Mouse (Mus musculus): ENCODE measurements at regions not wholly inside any gene's neighbourhood (a gene's known extent, or its start where the extent isn't known, plus 50 kb on each side); places are given as distances from the start of the nearest gene placed in this dataset.

DNA sequence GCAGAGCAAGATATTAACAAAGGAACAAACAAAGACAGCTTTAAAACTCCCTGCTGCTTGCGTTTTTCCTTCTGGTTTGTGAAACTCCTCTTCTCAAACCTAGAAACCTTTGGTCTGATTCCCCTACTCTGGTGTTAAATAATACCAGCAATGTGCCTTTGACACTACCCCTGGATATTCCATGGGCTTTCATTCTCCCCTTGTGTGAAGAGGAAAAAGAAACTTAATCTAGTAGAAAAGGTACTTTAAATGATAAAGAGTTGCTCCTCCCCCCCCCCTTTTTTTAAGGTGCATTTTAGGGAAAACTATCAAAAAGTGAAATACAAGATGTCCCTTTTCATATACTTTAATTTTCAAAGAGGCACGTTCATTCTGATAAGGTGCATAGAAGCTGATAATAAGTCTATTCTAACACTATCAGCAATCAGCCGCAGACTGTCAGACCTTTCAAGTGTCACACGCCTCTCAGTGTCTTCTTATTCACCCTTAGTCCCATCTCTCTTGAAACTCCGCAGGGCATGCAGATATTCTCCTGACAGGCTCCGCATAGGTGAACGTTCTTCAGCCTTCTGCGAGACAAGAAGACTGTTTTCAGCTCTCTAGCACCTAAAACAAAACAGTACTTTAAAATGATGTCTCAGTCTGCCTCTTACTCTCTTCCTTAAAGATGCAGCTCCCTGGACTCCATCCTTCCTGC is 657.5 kb downstream of the Car8 start:
- peak; percentile 44; the same call in 1 of the 2 replicates for ATAC-seq (ENCODE audit: low read depth)
- Histone ChIP-seq H3K4me3 (no peak overlapping the region), H3K27me3 (no peaks in the 10 kb centered on the region), H3K4me1 (replicated peaks) (peaks cover 25% of the 10 kb centered on the region), H3K9ac (0 out of 2 replicates have a peak overlapping the region, but pooled peaks have one; percentile 32), H3K9me3 (no peaks in the 10 kb centered on the region), H3K4me2 (peak overlapping the region; percentile 30), H3K36me3 (no peaks in the 10 kb centered on the region), H3K27ac (replicated peaks) (peak overlapping the region; percentile 78)
- WGBS, result 53% methylated on average over 8 of the region's 8 CpGs

DNA sequence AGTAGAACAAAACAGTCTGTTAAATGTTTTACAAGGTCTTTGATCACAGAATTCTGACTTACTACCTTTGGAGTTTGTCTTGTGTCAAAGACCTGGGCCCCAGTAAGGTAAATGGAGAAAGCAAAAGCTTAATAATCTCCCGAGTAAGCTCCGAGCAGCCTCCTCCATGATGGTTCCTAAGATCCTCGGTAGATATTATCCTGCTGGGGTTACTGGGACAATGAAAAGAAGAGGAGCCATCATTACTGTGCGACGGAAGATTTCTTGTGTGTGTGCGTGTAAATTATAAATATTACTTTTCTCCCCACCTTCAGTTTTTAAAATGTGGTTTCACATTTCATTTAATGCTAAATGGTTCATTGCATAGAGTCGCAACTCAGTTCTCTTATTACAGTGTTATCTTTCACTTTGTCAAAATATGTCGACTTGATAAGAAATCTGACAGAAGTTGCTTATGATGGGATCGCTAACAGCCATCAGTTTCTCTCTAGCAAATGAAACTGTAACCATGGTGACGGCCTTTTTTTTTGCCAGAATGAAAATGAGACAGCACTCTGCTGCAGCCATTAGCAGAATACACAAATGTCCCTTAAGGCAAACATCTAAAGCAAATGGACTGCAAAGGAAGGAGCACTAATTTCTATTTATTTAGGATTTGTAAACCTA is 658.2 kb downstream of the Car8 start:
- ATAC-seq (ENCODE audit: low read depth), result peak; percentile 82
- Histone ChIP-seq H3K27me3 (no peaks in the 10 kb centered on the region), H3K36me3 (no peaks in the 10 kb centered on the region), H3K27ac (replicated peaks) (peak overlapping the region; percentile 78), H3K9ac (no peak overlapping the region), H3K9me3 (no peaks in the 10 kb centered on the region), H3K4me1 (replicated peaks) (peaks cover 25% of the 10 kb centered on the region), H3K4me2 (peak overlapping the region; percentile 30), H3K4me3 (no peak overlapping the region)
- WGBS, result 47% methylated on average over 10 of the region's 10 CpGs

DNA sequence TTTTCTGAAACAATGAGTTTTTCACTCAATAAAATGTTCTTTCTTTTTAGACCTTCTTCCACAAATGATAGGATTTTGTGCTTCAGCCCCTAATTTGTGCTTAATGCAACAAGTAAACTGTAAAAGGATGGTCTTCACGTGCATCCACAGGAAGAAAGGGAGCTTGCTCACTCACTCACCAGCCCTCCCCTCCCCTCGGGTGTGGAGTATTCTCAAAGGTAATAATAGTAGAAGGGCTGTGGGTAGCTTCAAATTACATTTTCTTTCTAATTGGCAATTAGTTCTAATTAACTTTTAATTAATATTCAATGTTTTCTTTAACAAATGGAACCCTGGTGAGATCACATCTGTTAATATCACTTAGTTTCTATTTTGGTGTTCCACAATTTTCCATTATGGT is 664.8 kb downstream of the Car8 start:
- Histone ChIP-seq H3K4me1 (replicated peaks) (no peaks in the 10 kb centered on the region; the same call in 1 of the 2 replicates), H3K4me2 (no peak overlapping the region), H3K27ac (replicated peaks) (no peak overlapping the region), H3K9me3 (no peaks in the 10 kb centered on the region), H3K36me3 (no peaks in the 10 kb centered on the region), H3K4me3 (no peak overlapping the region), H3K9ac (no peak overlapping the region), H3K27me3 (no peaks in the 10 kb centered on the region)
- peak; percentile 77; the same call in 1 of the 2 replicates for ATAC-seq (ENCODE audit: low read depth)
- WGBS, result 31% methylated on average over 2 of the region's 2 CpGs

GRCm38 (mm10) chr4:7567687-7568393 is 671.0 kb downstream of the Car8 start:
- Histone ChIP-seq H3K27ac (replicated peaks) (no peak overlapping the region), H3K36me3 (no peaks in the 10 kb centered on the region), H3K4me1 (replicated peaks) (peaks cover 5% of the 10 kb centered on the region; the same call in 1 of the 2 replicates), H3K27me3 (no peaks in the 10 kb centered on the region), H3K4me3 (no peak overlapping the region), H3K9ac (no peak overlapping the region), H3K9me3 (no peaks in the 10 kb centered on the region), H3K4me2 (no peak overlapping the region)
- ATAC-seq (ENCODE audit: low read depth), result peak; percentile 84
- WGBS, result 46% methylated on average over 6 of the region's 6 CpGs

GRCm38 (mm10) chr4:7559867-7560832 is 678.7 kb downstream of the Car8 start:
- ATAC-seq (ENCODE audit: low read depth), result no peak
- no peaks in the 10 kb centered on the region for H3K4me1 ChIP-seq (replicated peaks)
- H3K27ac ChIP-seq (replicated peaks), result no peak overlapping the region
- no peak overlapping the region for H3K4me3 ChIP-seq
- H3K27me3 ChIP-seq, result no peaks in the 10 kb centered on the region
- 75% methylated on average over 7 of the region's 7 CpGs for WGBS
- H3K9ac ChIP-seq, result no peak overlapping the region
- H3K9me3 ChIP-seq, result no peaks in the 10 kb centered on the region
- H3K4me2 ChIP-seq, result no peak overlapping the region
- no peaks in the 10 kb centered on the region for H3K36me3 ChIP-seq

- ATAC-seq (ENCODE audit: low read depth), result no peak
- H3K27me3 ChIP-seq, result no peaks in the 10 kb centered on the region
- H3K27ac ChIP-seq (replicated peaks), result no peak overlapping the region
- no peaks in the 10 kb centered on the region for H3K4me1 ChIP-seq (replicated peaks)
- no peaks in the 10 kb centered on the region for H3K36me3 ChIP-seq
- no peak overlapping the region for H3K4me2 ChIP-seq
- WGBS, result 86% methylated on average over 2 of the region's 2 CpGs
- H3K9me3 ChIP-seq, result no peaks in the 10 kb centered on the region
- no peak overlapping the region for H3K4me3 ChIP-seq
- no peak overlapping the region for H3K9ac ChIP-seq
Measured at GRCm38 (mm10) chr4:7558721-7559120, 680.1 kb downstream of the Car8 start.

DNA sequence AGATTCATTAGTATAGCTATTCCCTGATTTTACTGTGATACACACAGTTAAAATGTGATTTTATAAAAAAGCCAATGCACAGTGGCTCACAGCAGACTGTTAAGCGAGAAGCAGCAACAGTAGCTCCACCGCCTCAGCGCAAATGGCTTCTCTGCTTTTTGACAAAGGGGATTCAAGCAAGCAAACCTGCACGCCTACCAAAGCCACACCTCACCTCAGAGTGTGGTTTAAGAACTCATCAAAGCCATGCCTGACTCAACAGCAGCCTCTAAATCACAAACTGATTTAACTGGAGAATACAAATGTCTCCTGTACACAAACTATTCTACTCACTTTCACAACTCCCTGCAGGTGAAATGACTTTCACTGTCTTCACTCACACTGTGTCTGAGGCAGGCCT is 704.5 kb downstream of the Car8 start:
- no peak for ATAC-seq (ENCODE audit: low read depth)
- no peaks in the 10 kb centered on the region for H3K4me1 ChIP-seq (replicated peaks)
- no peaks in the 10 kb centered on the region for H3K36me3 ChIP-seq
- H3K4me3 ChIP-seq, result no peak overlapping the region
- H3K27ac ChIP-seq (replicated peaks), result no peak overlapping the region
- H3K4me2 ChIP-seq, result no peak overlapping the region
- WGBS, result 85% methylated on average over 4 of the region's 4 CpGs
- no peak overlapping the region for H3K9ac ChIP-seq
- no peaks in the 10 kb centered on the region for H3K9me3 ChIP-seq
- no peaks in the 10 kb centered on the region for H3K27me3 ChIP-seq

- ATAC-seq (ENCODE audit: low read depth), result no peak; the same call in 1 of the 2 replicates
- Histone ChIP-seq H3K4me1 (replicated peaks) (no peaks in the 10 kb centered on the region), H3K4me2 (no peak overlapping the region), H3K36me3 (no peaks in the 10 kb centered on the region), H3K9me3 (no peaks in the 10 kb centered on the region), H3K27me3 (no peaks in the 10 kb centered on the region), H3K9ac (no peak overlapping the region), H3K27ac (replicated peaks) (no peak overlapping the region), H3K4me3 (no peak overlapping the region)
- WGBS, result 66% methylated on average over 2 of the region's 2 CpGs
Measured at GRCm38 (mm10) chr4:7527718-7528117, 711.1 kb downstream of the Car8 start.

DNA sequence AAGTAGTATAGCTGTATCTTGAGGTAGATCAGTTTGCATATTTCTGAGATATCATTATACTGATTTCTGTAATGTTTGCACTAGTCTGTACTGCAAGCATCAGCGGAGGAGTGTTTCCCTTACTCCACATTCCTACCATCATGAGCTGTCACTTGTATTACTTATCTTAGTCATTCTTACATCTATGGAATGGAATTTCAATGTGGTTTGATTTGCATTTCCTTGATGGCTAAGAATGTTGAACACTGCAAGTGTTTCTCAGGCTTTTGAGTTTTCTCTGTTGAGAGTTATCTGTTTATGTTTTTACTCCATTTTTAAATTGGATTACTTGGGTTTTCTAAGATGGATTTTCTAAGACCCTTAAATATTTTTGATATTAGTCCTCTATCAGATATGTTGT is 725.8 kb downstream of the Car8 start:
- Histone ChIP-seq H3K27ac (replicated peaks) (no peak overlapping the region), H3K36me3 (no peaks in the 10 kb centered on the region), H3K9ac (no peak overlapping the region), H3K4me3 (no peak overlapping the region), H3K4me2 (no peak overlapping the region), H3K27me3 (no peaks in the 10 kb centered on the region), H3K4me1 (replicated peaks) (no peaks in the 10 kb centered on the region), H3K9me3 (no peaks in the 10 kb centered on the region)
- no peak for ATAC-seq (ENCODE audit: low read depth)
- WGBS, result 86% methylated on average over 1 of the region's 1 CpGs

GRCm38 (mm10) chr4:7485552-7485951 is 753.3 kb downstream of the Car8 start:
- H3K4me2 ChIP-seq, result no peak overlapping the region
- no peaks in the 10 kb centered on the region for H3K36me3 ChIP-seq
- ATAC-seq (ENCODE audit: low read depth), result no peak
- H3K9ac ChIP-seq, result no peak overlapping the region
- no peak overlapping the region for H3K4me3 ChIP-seq
- no peaks in the 10 kb centered on the region for H3K9me3 ChIP-seq
- no peaks in the 10 kb centered on the region for H3K27me3 ChIP-seq
- H3K27ac ChIP-seq (replicated peaks), result no peak overlapping the region
- no peaks in the 10 kb centered on the region for H3K4me1 ChIP-seq (replicated peaks)

GRCm38 (mm10) chr4:7455130-7455529 is 783.7 kb downstream of the Car8 start:
- ATAC-seq (ENCODE audit: low read depth), result no peak
- no peaks in the 10 kb centered on the region for H3K9me3 ChIP-seq
- no peaks in the 10 kb centered on the region for H3K36me3 ChIP-seq
- H3K4me2 ChIP-seq, result no peak overlapping the region
- peaks cover 9% of the 10 kb centered on the region for H3K4me1 ChIP-seq (replicated peaks)
- H3K9ac ChIP-seq, result no peak overlapping the region
- no peak overlapping the region for H3K27ac ChIP-seq (replicated peaks)
- WGBS, result 10% methylated on average over 9 of the region's 9 CpGs
- no peak overlapping the region for H3K4me3 ChIP-seq
- H3K27me3 ChIP-seq, result no peaks in the 10 kb centered on the region
